Mouse (Mus musculus) heart, postnatal 14 days (tissue): ENCODE measurements around the gene Elane. TPM values are rescaled to one million over a fixed set of nuclear protein-coding genes. Genes with fewer than 3 reads are reported as not detected.

Experiments
- DNase-seq, 2 experiments: peaks; one replicate each; pipeline ENCODE4 v3.0.0; 2021 to 2022
- intact Hi-C: fragments of 180-260 bp; cut with DNase I; formaldehyde crosslinking; loops from one replicate; pipeline ENCODE4 v1.15.1; 2025
- total RNA-seq, 2 experiments: library from RNA; stranded (reverse); gene quantifications; 2 replicates each; pipeline ENCODE4 v1.2.3; 2021

Gene Elane
- total RNA-seq, 2 experiments from 2014 or later: not detected

GRCm38 (mm10) chr10:79926491-79927323, 40.7 kb downstream of the Elane start, which contains the start of gene Arid3a:
Arid3a (plus strand) TSS chr10:79927043.
- peak; percentile 89 to 93 for DNase-seq
- intact Hi-C loops: no loop called here

GRCm38 (mm10) chr10:79927324-79928029, 41.4 kb downstream of the Elane start:
- peak; percentile 55 to 57 for DNase-seq
- intact Hi-C loops: no loop called here

- intact Hi-C loops: no loop called here
- DNase-seq: no peak
Observed at GRCm38 (mm10) chr10:79928030-79928694, 42.1 kb downstream of the Elane start.

GRCm38 (mm10) chr10:79928907-79929701, 43.1 kb downstream of the Elane start:
- intact Hi-C loops: no loop called here
- no peak for DNase-seq

GRCm38 (mm10) chr10:79929967-79930825, 44.1 kb downstream of the Elane start:
- intact Hi-C loops: no loop called here
- no peak for DNase-seq

GRCm38 (mm10) chr10:79930826-79931186, 44.8 kb downstream of the Elane start:
- intact Hi-C loops: no loop called here
- no peak for DNase-seq

- DNase-seq: no peak
- intact Hi-C loops: no loop called here
Observed at GRCm38 (mm10) chr10:79931797-79932196, 45.8 kb downstream of the Elane start.

- peak; percentile 79 to 85 for DNase-seq
Observed at GRCm38 (mm10) chr10:79932736-79933135, 46.7 kb downstream of the Elane start.

GRCm38 (mm10) chr10:79933145-79933679, 47.2 kb downstream of the Elane start:
- DNase-seq: peak in 1 of 2 experiments; percentile 34
- intact Hi-C loops: no loop called here

More at GRCm38 (mm10) chr10:79932736-79933135, 46.7 kb downstream of the Elane start:
- intact Hi-C loops: no loop called here

- DNase-seq: no peak
- intact Hi-C loops: no loop called here
Observed at GRCm38 (mm10) chr10:79933861-79934260, 47.8 kb downstream of the Elane start.

- intact Hi-C loops: no loop called here
- DNase-seq: peak; percentile 88 to 91
Observed at GRCm38 (mm10) chr10:79934272-79934721, 48.2 kb downstream of the Elane start.

GRCm38 (mm10) chr10:79934794-79935569, 48.9 kb downstream of the Elane start:
- intact Hi-C loops: no loop called here
- no peak for DNase-seq

- intact Hi-C loops: no loop called here
- no peak for DNase-seq
Observed at GRCm38 (mm10) chr10:79936284-79936910, 50.4 kb downstream of the Elane start.

- intact Hi-C loops: no loop called here
- peak; percentile 83 to 86 for DNase-seq
Observed at GRCm38 (mm10) chr10:79936911-79937441, 50.9 kb downstream of the Elane start.
